Mouse (Mus musculus) cerebellum, adult 2 months (tissue): Measurements from ENCODE around the gene Mrpl27.

Experiments
- CTCF ChIP-seq: fragments of 200-500 bp; IDR thresholded peaks from 2 replicates; pipeline ENCODE4 v1.5.1; 2011; ENCODE audit warnings: low read depth, mild to moderate bottlenecking, control low read depth, low read length, moderate library complexity, borderline replicate concordance; ENCODE audit not compliant: insufficient read depth
- POLR2A ChIP-seq: fragments of 200-500 bp; IDR thresholded peaks from 2 replicates; pipeline ENCODE4 v1.6.1; 2011; ENCODE audit warnings: low read length, control low read depth, borderline replicate concordance; ENCODE audit not compliant: insufficient read depth

DNA sequence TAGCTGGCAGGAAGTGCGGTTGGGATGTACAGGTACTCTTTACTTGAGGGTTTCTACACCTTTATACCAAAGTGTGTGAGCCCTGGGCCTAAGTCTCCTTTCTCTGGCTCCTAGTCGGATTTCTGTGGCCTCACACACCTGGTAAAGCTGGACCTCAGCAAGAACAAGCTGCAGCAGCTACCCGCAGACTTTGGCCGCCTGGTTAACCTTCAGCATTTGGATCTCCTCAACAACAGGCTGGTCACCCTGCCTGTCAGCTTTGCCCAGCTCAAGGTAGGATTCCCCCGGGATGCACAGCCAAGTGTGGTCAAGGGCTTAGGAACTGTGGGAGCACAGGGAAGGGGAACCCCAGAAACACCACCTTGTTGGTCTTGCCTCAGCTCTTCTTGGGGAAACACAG is 19.1 kb upstream of the Mrpl27 start:
- no peak for TF ChIP-seq POLR2A
- no peak for TF ChIP-seq CTCF
